Mouse (Mus musculus) urinary bladder, postnatal 14 days (tissue): Measurements from ENCODE around the gene F8.
"Not testable (repeated sequence)": the region's sequence is repeated elsewhere in the genome, so short reads cannot be mapped to it uniquely, and the experiment has no call there.

ENCODE experiments used
- DNase-seq: peaks from one replicate; pipeline ENCODE4 v3.0.0; 2021; ENCODE audit warnings: low spot score

The F8 gene

GRCm38 (mm10) chrX:75382195-75382771, at the start of gene F8, which contains the start of gene Fundc2:
Gene F8 (minus strand): TSS chrX:75382615.
Gene Fundc2 (plus strand): TSS chrX:75382399.
- peak; percentile 77 for DNase-seq

GRCm38 (mm10) chrX:75415936-75416785, 33.7 kb upstream of the F8 start, which contains the start of the genes Cmc4, Mtcp1 and Brcc3:
Gene Cmc4 (minus strand): TSS chrX:75416584.
Gene Mtcp1 (minus strand): TSS chrX:75416588.
Gene Brcc3 (plus strand): TSS chrX:75416628.
- peak; percentile 86 for DNase-seq

- DNase-seq = no peak
Observed at GRCm38 (mm10) chrX:75409711-75410110, 27.3 kb upstream of the F8 start.

- no peak for DNase-seq
Observed at GRCm38 (mm10) chrX:75403350-75403749, 20.9 kb upstream of the F8 start.

- DNase-seq = no peak
Observed at GRCm38 (mm10) chrX:75402668-75403067, 20.3 kb upstream of the F8 start.

GRCm38 (mm10) chrX:75399471-75399870, 17.1 kb upstream of the F8 start:
- no peak for DNase-seq

GRCm38 (mm10) chrX:75381699-75382098, 716 bp downstream of the F8 start:
- DNase-seq = no peak

GRCm38 (mm10) chrX:75381176-75381575, 1.2 kb downstream of the F8 start:
- DNase-seq = no peak

GRCm38 (mm10) chrX:75376815-75377214, 5.6 kb downstream of the F8 start:
- DNase-seq = no peak

- DNase-seq = no peak
Observed at GRCm38 (mm10) chrX:75372666-75373425, 9.6 kb downstream of the F8 start.

- no peak for DNase-seq
Observed at GRCm38 (mm10) chrX:75370197-75370596, 12.2 kb downstream of the F8 start.

- DNase-seq = no peak
Observed at GRCm38 (mm10) chrX:75323556-75323955, 58.9 kb downstream of the F8 start.

GRCm38 (mm10) chrX:75271676-75272075, 110.7 kb downstream of the F8 start:
- DNase-seq = no peak

- DNase-seq = not testable (repeated sequence)
Observed at GRCm38 (mm10) chrX:75233603-75234376, 148.6 kb downstream of the F8 start.

GRCm38 (mm10) chrX:75231456-75231855, 151.0 kb downstream of the F8 start:
- no peak for DNase-seq

- no peak for DNase-seq
Observed at GRCm38 (mm10) chrX:75163670-75164069, 218.7 kb downstream of the F8 start, which contains the start of gene Smim9. Gene Smim9 (minus strand): TSS chrX:75163770.

- DNase-seq = peak; percentile 29
Observed at GRCm38 (mm10) chrX:75155576-75156243, 226.7 kb downstream of the F8 start.

- no peak for DNase-seq
Observed at GRCm38 (mm10) chrX:75152249-75152648, 230.2 kb downstream of the F8 start.

- no peak for DNase-seq
Observed at GRCm38 (mm10) chrX:75150304-75150703, 232.1 kb downstream of the F8 start.

GRCm38 (mm10) chrX:75148414-75148813, 234.0 kb downstream of the F8 start:
- DNase-seq = no peak

GRCm38 (mm10) chrX:75143124-75143555, 239.3 kb downstream of the F8 start:
- peak; percentile 5 for DNase-seq
